Mouse (Mus musculus): ENCODE measurements at regions not wholly inside any gene's neighbourhood (a gene's known extent, or its start where the extent isn't known, plus 50 kb on each side); places are given as distances from the start of the nearest gene placed in this dataset.

GRCm38 (mm10) chr3:67661529-67661928 is 79.0 kb downstream of the Mfsd1 start:
- no peak for DNase-seq

- DNase-seq = peak; percentile 17
Observed at GRCm38 (mm10) chr3:67709322-67709721, 126.8 kb downstream of the Mfsd1 start.

- no peak for DNase-seq
Observed at GRCm38 (mm10) chr3:67711716-67712115, 129.2 kb downstream of the Mfsd1 start.

GRCm38 (mm10) chr3:67731921-67732320 is 149.4 kb downstream of the Mfsd1 start:
- DNase-seq = no peak

- DNase-seq = no peak
Observed at GRCm38 (mm10) chr3:67732858-67733257, 150.3 kb downstream of the Mfsd1 start.

GRCm38 (mm10) chr3:67754256-67754655 is 137.8 kb upstream of the Iqcj start:
- DNase-seq = no peak

GRCm38 (mm10) chr3:67768603-67769002 is 123.4 kb upstream of the Iqcj start:
- no peak for DNase-seq

- DNase-seq = no peak
Observed at GRCm38 (mm10) chr3:67773403-67773802, 118.6 kb upstream of the Iqcj start.

GRCm38 (mm10) chr3:67782177-67782576 is 109.8 kb upstream of the Iqcj start:
- no peak for DNase-seq

GRCm38 (mm10) chr3:67806847-67807601 is 85.0 kb upstream of the Iqcj start:
- DNase-seq = no peak

- DNase-seq = no peak
Observed at GRCm38 (mm10) chr3:67828156-67828555, 63.9 kb upstream of the Iqcj start.

GRCm38 (mm10) chr3:67833041-67833663 is 58.9 kb upstream of the Iqcj start:
- no peak for DNase-seq

All from embryo, embryonic 11 days (tissue).